Mouse (Mus musculus): ENCODE results near the gene Usp15. TPM values are rescaled to one million over a fixed set of nuclear protein-coding genes. Genes with fewer than 3 reads are reported as not detected.

The Usp15 gene
- total RNA-seq, 2 experiments from 2014 or later, result 98.9 to 111 TPM

Small RNAs within 50 kb of the gene (microRNA-seq; reads per million reads assigned to microRNA genes)
- gene Gm27920, result 1.5 to 5.2 reads per million in 2 experiments

Other genes with a start within 250 kb of the Usp15 start
- gene Mon2, start 120.5 kb downstream of the Usp15 start, total RNA-seq (2021), result 10 to 100 TPM; 85.9 to 92.6 TPM
- gene Fam19a2, start 67.0 kb upstream of the Usp15 start, total RNA-seq (2021), result 10 to 100 TPM; 69.6 to 72.9 TPM

Measured in left cerebral cortex, adult 18-20 months (tissue).